Mouse (Mus musculus) lung, adult 18-20 months (tissue): ENCODE data around the gene Lsm6.
"Not testable (repeated sequence)": the region's sequence is repeated elsewhere in the genome, so short reads cannot be mapped to it uniquely, and the experiment has no call there.

ENCODE experiments used
- DNase-seq, 2 experiments: peaks; one replicate each; pipeline ENCODE4 v3.0.0; 2022; ENCODE audit warnings: mixed read lengths in 2 of 2

Lsm6 gene

DNA sequence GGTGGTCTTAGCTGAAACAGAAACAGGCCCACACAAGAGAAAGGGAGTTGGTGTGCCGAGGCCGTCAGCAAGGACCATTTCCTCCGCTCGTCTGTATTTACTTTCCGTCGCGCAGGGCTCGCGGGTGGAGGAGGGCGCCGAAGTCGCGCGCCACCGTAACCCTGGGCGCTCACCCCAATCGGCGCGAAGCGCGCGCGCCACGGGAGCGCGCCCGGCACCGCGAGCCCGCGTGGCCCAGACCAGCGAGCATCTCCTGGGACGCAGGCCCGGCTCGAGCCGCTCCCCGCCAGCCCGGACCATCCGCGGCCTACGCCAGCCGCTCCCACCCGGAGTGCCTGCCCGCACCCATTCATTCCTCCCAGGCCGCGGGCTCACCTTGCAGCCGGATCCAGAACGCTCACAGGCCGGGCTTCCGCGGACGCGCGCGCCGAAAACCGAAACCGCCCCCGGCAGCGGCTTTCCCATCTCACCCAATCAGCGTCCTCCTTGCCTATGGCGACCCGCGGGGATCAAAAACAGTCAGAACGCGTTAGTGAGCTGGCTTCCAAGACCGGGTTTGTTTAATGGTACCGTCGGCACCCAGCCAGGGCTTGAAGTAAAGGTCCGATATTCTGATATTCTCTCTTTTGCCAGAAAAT lies at the start of gene Lsm6:
Gene Lsm6 (minus strand): TSS at position 468 of the 638 bp plus-strand sequence.
- DNase-seq: peak; percentile 98

DNA sequence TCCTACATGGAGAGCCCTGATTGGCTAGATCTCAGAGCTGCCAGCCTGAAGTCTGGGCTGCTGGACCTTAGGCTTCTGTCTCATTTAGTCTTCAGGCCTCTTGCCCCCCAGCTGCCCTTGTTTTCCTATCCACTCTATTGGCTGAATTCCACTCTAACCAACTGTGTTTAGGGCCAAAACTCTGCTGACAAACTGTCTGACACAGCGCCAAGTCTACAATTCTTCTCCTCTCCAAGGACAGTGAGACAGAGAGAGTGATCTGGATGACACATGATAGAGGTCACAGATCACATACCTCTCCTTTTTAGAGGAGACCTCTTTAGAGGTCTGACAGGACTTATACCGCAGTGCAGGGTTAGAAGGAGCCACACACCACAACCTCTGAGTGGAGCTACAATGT lies 46.1 kb upstream of the Lsm6 start:
- DNase-seq: no peak

DNA sequence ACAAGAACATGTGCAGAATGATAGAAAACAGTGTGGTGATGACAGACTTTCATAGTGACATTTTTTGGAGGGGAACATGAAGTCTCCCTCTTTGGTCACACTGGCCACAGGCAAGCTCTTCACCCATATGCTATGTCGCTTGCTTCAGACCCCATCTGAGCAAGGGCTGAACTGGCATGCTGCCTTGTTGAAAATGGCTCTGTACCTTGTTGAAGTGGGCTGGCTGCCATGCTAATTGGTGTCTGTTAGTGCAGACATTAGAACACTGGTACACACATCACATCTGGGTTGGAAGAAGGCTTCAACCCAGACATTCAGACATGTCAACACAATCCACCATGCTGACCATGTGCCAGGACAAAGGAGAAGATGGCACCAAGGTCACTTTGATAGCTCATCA lies 42.1 kb upstream of the Lsm6 start:
- no peak for DNase-seq

DNA sequence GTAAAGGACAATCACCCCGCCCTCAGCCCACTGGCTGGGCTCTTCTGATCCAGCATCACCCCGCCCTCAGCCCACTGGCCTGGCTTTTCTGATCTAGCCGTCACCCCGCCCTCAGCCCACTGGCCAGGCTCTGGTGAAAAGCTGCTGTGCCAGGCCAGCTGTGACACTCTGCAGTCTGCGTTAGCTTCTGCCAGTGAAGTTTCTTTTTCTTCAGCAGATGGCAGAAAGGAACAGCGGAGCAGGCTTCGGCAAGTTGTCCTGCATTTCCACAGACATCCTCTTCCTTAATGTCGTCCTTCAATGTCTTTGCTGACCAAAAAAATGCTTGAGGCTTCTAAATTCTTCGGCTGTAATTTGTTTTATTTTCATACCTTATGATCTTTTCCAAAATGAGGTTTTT lies 41.1 kb upstream of the Lsm6 start:
- DNase-seq: no peak

DNA sequence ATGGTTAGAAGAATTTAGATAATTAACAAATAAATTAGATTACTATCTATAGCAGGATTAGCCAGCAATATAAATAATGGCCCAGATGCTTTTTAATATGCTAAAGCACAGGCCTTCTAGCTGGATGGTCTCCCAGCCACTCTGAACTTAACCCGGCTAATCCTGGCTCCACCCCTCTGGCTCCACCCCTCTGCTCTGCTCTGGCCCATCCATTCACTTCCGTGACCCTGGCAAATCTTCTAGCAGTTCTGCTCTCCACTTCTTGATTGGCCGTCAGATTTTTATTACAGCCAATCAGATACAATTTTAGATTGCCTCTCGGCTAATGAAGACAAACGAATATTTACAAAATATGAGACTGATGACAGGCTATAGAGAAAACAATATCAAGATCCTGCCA lies 39.8 kb upstream of the Lsm6 start:
- DNase-seq: no peak

DNA sequence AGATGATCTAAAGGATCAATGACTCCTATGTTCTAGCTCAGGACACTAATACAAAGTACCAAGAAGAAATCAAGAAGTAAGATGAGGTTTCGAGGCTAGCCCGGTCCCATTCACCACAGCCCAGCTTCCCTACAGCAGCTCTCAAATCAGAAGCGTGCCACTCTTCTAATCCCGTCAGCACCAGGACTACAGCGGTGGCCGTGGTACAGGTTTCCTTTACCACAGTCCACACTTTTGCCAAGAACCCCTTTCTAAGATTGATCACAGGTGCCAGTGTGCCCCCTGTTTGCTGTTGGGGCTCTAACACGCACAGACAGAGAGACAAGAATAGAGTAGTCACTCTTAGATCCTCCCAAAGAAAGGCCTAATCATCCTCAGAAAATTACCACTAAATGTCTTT lies 36.5 kb upstream of the Lsm6 start:
- no peak for DNase-seq

DNA sequence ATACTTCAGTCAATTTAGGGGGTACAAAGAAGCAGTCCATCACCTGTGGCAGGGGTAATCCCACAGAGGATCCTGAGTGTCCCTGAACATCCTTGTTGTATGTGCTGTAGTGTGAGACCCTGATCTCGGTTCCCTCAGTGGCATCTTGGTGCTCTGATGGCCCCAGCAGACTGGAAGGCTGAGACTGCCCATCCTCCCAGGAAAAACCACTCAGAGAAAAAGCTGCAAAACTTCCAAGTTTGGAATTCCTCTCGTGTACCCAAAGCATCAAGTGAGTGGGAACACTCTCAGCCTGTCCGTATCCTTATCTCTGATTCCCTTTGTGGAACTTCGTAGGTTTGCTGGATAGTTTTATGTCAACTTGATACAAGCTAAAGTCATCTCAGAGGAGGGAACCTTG lies 31.3 kb upstream of the Lsm6 start:
- DNase-seq: no peak

DNA sequence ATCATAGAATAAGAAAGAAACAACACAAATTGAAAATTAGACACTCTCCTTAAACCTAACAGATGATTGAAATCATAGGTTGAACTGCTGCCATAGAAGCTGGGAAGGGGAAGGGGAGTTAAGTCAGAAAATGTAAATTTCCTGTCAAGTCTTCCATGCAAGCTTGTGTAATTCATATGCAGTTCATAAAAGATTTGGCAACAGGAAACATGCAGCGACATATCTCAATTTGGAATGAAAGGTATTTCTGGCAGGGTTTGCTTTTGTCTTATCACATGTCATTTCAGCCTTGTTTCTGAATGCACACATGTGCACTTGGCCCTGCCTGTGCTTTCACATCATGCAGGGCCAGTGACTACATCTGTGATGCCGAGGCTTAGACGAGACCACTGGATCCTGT lies 26.3 kb upstream of the Lsm6 start:
- no peak for DNase-seq

DNA sequence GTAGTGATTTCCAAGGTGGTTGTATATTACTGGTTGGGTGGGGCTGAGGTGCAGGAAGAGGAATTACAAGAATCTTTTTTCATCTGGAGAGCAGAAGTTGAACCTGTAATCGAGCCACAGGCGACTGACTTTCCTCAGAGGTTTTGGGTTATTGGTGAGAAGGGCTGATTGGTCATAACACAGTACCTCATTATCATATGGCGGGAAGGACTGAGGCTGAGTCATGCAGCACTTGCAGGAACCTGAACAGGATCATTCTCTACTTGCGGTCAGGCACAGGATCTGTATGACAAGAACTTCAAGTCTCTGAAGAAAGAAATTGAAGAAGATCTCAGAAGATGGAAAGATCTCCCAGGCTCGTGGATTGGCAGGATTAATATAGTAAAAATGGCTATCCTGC lies 23.6 kb upstream of the Lsm6 start:
- DNase-seq: no peak

DNA sequence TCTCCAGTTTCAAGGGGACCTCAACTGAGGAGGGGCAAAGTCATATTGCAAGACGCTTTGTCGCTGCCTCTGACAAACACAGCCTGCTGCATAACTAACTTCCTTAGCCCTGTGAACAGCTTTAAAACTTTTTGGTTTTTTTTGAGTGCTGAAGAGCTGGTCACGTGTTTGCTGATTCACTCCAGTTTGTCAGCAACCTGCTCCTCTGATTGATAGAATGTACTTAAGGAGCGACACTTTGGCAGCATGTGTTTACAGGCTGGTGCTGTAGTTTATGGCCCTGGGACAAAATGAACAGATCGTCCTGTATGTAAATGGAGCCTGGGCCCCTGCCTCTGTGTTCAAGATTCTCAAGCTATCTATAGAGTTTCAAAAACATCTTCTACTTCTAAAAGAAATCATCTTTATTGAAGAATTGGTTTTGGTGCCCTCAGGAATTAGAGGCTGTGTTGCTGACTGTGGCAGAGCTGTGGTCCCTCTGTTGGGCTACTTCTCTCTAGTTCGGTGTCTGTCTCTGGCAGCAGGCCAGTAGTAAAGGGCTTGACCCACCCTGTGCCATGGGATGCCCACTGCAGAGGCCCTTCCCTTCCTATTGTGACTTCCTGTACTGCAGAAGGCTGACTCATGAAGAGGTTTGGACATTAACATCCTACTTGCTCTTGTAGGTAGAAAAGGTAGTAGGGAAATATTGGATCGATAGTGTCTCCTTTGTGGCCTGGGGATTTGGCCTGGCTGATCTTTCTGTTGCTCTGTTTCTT lies 17.9 kb upstream of the Lsm6 start:
- DNase-seq: no peak

DNA sequence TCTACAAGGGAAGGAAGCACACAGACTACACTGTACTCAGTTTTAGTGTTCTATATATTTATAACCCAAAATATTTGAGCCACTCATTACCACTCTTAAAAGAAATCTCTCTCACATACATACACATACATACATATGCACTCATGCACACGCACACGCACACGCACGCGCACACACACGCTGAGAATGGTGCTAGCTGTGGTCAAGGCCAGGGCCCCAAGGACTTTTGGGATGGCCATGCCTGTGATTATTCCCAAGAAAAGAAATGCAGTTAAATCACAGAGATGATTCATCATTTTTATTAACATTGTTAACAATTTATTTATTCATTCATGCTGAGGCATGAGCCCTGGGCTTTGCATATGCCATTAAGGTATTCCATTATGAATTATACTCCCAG lies 15.2 kb upstream of the Lsm6 start:
- DNase-seq: no peak

DNA sequence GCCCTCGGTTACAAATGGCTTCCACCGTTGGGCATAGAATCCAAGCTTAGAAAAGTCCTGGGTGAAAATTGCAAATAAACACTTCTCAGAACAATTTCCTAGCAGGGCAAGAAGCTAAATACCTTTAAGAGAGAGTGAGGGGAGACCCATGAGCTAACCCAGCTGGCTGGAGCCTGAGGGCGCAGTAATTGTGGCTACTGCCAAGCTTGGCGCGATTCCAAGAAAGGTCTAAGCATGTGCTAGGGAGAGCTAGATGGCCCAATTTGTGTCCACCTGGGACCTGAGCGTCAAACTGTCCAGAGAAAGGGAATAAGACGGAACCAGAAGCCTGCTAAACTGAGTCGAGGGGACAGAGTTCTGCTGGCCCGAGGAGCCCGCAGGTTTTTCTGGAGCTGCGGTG lies 7.5 kb upstream of the Lsm6 start:
- no peak for DNase-seq

DNA sequence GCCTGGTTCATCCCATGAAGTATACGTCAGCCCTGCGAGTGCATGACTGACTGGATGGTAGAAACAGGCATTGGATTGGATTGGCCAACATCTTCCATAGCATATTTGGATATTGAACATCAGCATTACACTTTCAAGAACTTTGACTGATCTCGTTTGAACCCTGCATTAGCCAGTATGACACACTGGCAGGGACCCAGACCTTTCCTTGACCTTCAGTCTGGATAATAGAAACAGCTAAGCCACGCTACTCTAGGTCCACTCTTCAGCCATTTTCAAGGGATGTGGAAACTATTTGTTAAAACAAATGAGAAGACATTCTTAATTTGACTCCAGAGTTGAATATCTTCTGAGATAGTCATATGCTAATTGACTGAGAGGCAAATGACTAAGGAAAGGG lies 3.6 kb upstream of the Lsm6 start:
- no peak for DNase-seq

DNA sequence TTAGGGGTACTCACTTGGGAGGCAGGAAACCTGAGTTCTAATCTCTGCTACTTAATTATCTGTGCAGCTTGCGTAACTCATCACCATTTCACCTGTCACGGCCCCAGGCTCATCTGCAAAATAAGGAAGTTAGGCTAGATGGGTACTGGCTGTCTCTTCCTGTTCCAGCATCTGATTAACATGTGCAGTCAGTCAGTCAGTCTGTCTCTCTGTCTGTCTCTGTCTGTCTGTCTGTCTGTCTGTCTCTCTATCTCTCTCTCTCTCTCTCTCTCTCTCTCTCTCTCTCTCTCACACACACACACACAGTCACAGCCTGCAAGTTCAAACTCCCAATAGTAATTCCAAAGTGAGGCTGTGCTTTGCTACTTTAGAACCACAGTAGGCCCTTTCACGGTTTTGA lies 967 bp downstream of the Lsm6 start:
- not testable (repeated sequence) for DNase-seq

DNA sequence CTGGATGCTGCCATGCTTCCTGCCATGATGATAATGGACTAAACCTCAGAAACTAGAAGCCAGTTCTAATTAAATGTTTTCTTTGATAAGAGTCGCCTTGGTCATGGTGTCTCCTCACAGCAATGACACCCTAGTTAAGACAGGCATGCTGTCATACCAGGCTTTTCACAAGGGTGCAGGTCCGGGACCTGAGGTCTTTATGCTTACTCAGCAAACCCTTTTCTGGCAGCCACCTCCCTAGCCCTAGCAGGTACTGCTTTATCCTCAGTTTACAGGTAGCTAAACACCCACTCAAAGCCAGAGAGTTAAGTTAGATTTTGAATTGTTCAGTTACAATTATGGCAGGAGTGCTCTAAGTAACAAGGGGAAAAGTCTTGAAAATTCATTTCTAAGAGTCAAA lies 6.2 kb downstream of the Lsm6 start:
- no peak for DNase-seq

DNA sequence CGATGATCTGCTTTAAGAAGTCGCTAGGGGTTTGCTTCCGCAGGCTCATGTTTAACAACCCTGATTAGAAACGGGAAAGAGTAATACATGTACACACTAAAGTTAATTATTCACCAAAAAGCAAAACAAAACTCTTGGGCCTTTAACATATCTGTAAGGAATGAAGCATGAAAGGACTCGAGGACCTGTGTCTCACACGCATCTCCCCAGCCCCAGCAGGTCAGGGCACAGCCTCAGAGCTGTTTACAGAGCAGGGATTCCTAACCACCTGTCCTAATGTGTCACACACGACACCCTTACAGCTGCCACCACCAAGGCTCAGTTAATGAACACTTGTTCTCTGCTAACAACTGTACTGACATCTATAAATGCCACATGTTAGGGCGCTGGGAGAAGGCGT lies 7.9 kb downstream of the Lsm6 start:
- no peak for DNase-seq

DNA sequence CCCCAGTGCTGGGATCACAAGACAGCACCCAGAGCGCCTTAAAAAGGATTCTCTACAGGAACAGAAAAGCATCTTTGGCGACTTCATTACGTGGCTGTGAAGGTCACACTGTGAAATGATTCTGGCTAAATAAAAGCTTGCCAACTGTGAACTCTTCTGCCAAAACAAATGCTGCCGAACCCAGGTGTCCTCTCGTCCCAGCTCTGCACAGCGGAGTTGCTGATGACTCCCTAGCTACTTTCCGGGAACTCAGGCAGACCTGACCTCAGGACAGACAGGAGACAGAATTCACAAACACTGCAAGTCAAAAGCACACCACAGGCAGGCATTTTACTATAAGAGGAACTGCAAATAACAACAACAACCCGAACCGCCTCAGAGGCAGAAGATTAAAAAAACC lies 8.5 kb downstream of the Lsm6 start:
- DNase-seq: no peak

DNA sequence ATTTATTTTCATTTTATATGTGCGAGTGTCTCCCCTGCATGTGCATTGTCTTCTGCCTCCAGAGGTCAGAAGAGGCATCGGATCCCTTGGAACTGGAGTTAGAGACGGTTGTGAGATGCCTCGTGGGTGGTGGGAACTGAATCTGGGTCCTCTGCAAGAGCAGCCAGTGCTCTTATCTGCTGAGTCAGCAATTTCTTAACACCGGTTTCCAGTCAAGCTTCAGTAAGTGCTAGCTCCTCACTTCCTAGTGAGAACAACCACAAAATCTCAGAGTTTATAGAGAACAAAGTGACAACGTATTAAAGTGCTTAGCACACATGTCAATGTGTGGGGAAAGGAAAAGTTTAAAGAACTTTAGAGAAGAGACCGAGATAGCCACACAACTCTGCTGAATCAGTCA lies 9.2 kb downstream of the Lsm6 start:
- DNase-seq: no peak

DNA sequence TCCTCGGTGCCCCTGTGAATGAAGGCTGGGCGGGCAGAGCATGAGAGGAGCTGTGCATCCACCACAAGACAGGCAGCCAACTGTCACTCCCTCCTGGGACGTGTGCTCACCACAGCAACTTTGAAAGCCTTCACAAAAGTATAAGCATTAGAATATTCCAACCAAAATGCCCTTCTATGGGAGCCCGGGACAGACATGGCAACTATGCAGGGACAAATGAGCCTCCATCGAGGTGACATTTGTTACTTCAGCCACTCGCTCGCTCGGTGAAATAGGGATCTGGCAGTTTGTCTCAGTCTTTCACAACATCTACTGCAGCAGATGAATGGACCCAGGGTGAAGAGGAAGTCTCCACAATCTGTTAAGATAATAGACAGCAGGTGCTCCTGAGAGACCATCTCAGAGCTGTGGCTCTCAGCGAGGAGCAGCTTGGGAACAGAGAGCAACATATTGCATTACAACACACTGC lies 10.7 kb downstream of the Lsm6 start:
- DNase-seq: no peak

DNA sequence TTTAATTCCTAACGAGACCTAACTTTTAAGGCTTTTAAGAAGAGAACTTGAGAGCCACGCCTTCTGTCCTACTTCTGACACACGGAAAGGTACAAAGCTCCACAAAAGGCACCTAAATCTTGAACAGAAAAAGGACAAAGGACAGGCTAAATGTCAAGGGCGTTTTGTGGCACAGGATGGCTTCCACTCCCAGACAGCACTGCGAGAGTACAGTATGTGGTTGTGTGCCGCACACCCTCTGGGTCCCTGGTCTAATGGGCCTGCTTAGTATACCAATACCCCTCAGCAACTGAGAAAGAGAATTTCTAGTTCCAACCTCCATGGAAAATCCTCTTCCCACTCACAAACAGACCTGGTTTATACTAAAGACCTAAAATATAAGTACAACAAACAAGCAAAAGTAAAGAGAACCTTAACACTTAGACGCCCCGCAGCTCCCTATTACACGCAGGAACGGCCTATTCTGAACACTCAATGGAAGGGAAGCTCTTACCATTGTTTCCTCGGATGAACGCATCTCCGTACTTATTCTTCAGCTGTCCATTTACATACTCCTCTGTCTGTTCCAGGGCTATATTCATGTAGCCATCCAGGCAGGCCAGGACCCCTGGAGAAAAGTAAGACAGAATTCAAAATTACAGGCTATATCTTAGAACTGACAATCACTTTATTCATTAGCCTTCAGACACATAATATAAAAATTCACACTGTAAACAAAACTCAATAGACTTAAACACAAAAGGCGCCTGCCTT lies 11.3 kb downstream of the Lsm6 start:
- DNase-seq: no peak

DNA sequence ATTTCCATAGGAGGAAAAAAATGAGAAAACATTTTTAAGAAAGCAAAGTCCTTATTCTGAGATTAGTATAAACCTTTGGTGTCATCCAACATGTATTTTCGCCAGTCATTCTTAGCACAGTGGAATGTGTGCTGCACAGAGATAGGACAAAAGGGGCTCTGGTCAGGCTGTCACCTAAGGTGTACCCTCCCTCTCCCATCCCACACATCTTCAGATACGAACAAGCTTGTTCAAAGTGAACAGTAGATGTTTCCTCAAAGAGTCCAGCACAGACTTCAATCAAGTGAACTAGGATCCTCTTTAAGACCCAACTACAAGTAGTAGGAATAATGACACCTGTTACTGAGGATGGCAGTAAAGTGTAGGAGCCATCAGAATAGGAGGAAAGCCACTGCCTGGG lies 12.1 kb downstream of the Lsm6 start:
- no peak for DNase-seq

DNA sequence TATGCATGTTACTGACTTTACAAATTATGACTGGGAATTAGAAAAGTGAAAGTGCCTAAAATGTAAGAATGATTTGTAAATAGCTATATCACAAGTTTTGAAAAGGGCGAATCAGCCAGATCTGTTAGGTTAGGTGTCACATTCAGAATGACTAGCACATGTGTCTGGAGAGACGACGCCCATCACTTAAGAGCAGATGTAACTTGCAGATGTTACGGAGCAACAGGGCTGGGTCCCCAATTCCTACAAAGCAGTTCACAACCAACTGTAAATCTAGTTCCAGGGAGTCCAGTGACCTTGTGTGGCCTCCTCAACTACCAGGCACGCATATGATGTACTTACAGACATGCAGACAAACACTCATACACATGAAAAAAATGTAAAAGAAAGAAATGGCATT lies 12.5 kb downstream of the Lsm6 start:
- DNase-seq: no peak

DNA sequence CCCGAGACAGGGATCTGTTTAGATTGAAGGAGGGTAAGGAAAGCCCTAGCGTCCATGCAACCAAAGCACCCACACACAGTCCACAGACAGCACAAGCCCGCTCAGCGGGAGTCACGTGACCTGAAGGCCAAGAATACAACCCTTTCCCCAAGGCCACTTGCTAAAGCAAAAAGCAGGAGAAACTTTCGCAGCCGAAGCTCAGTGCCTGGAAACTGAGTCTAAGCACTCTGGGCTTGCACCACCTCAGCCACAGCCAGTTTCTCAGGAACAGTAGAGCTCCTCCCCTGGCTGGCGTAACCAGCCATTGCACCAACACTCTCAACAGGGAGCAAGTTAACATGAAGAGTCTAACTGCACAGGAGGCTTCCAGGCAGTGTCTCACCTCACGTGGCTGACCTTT lies 13.7 kb downstream of the Lsm6 start:
- no peak for DNase-seq

DNA sequence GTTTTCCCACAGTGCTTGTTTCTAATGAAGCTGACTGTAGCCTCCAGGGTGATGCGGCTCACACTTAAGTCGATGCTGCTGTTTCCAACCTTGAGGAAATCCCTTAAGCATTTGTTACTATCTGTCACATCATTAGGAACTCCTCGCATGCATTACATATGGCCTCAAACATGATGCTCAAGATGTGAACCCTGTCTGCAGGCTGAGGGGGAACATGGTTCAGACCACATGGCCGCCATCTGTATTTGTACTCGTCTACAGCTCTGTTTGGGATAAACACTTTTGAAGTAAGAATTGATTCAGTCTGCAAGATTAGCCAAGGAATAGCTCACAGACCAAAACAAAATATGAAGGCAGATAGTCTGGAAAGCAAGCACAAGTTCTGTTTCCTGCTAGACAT lies 14.9 kb downstream of the Lsm6 start:
- DNase-seq: no peak
